Mouse (Mus musculus): ENCODE measurements around the gene Thsd7b.

DNA sequence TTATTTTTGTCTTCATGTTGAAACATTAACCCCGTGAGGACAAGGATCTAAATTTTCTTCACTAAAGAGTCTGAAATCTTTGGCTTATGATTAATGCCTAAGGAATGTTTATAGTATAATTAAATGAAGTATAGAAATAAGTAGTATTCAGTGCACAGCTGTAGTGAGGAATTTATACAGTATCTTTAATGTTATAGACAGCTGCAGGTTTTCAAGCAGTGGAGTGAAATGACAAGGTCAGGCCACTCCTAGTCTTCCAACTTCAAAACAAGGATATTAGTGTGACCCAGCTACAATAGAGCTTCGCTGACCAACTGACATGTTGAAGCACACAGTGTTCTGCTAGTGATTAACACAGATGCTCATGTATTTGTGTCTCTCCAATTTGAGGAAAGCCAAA is 949.8 kb downstream of the Thsd7b start:
- TF ChIP-seq GATA1 (IDR thresholded peaks at IDR 0.05; ENCODE audit: borderline replicate concordance, low read length) (no peak), FLI1 (IDR thresholded peaks at IDR 0.05; ENCODE audit: low read length) (no peak)
